Mouse (Mus musculus) left cerebral cortex, adult 8-10 months (tissue): Measurements from ENCODE around the gene Stn1. TPM values are rescaled to one million over a fixed set of nuclear protein-coding genes. Genes with fewer than 3 reads are reported as not detected.

ENCODE experiments used
- DNase-seq, 2 experiments: peaks; one replicate each; pipeline ENCODE4 v3.0.0; 2022; ENCODE audit warnings: low spot score in 2 of 2
- total RNA-seq, 4 experiments: library from RNA; stranded (reverse); gene quantifications; 2 replicates each; pipeline ENCODE4 v1.2.4; 2022

The Stn1 gene
- total RNA-seq, 4 experiments from 2014 or later: 22.5 to 29.1 (median 25.3) TPM

GRCm38 (mm10) chr19:47510473-47511293, 26.6 kb downstream of the Stn1 start:
- DNase-seq: no peak

GRCm38 (mm10) chr19:47510135-47510472, 27.2 kb downstream of the Stn1 start:
- no peak for DNase-seq

GRCm38 (mm10) chr19:47508771-47509281, 28.5 kb downstream of the Stn1 start:
- no peak for DNase-seq

- DNase-seq: no peak
These were observed 29.1 kb downstream of the Stn1 start for GRCm38 (mm10) chr19:47508191-47508590.

- peak; percentile 42 to 56 for DNase-seq
These were observed 29.9 kb downstream of the Stn1 start for GRCm38 (mm10) chr19:47507128-47508121.

- DNase-seq: no peak
These were observed 33.7 kb downstream of the Stn1 start for GRCm38 (mm10) chr19:47503625-47504024.

- no peak for DNase-seq
These were observed 34.7 kb downstream of the Stn1 start for GRCm38 (mm10) chr19:47502563-47502962.

- no peak for DNase-seq
These were observed 36.8 kb downstream of the Stn1 start for GRCm38 (mm10) chr19:47500389-47501011.

GRCm38 (mm10) chr19:47499841-47500240, 37.5 kb downstream of the Stn1 start:
- DNase-seq: no peak

- no peak for DNase-seq
These were observed 38.4 kb downstream of the Stn1 start for GRCm38 (mm10) chr19:47498942-47499341.

GRCm38 (mm10) chr19:47497736-47498135, 39.6 kb downstream of the Stn1 start:
- DNase-seq: no peak

GRCm38 (mm10) chr19:47497313-47497712, 40.0 kb downstream of the Stn1 start:
- no peak for DNase-seq

- DNase-seq: no peak
These were observed 44.0 kb downstream of the Stn1 start for GRCm38 (mm10) chr19:47493017-47493997.

GRCm38 (mm10) chr19:47492422-47492821, 44.9 kb downstream of the Stn1 start:
- DNase-seq: no peak

GRCm38 (mm10) chr19:47491853-47492252, 45.5 kb downstream of the Stn1 start:
- DNase-seq: no peak

- DNase-seq: no peak
These were observed 48.1 kb downstream of the Stn1 start for GRCm38 (mm10) chr19:47489233-47489632.

GRCm38 (mm10) chr19:47488250-47488649, 49.1 kb downstream of the Stn1 start:
- DNase-seq: no peak

- no peak for DNase-seq
These were observed 49.7 kb downstream of the Stn1 start for GRCm38 (mm10) chr19:47487572-47487971.

- DNase-seq: no peak
These were observed 51.2 kb downstream of the Stn1 start for GRCm38 (mm10) chr19:47485997-47486566.

GRCm38 (mm10) chr19:47484110-47484509, 53.2 kb downstream of the Stn1 start:
- peak in 1 of 2 experiments; percentile 58 for DNase-seq
